Mouse (Mus musculus) bone marrow macrophage, adult 2 months (primary cell): ENCODE results near the gene Zeb2.

Source experiments
- CTCF ChIP-seq: IDR thresholded peaks from 2 replicates; pipeline ENCODE4 v1.5.1; 2012; ENCODE audit warnings: low read depth, mild to moderate bottlenecking, low read length, moderate library complexity
- POLR2A ChIP-seq: IDR thresholded peaks from 2 replicates; pipeline ENCODE4 v1.6.1; 2012; ENCODE audit warnings: mild to moderate bottlenecking, low read depth, low read length, borderline replicate concordance

DNA sequence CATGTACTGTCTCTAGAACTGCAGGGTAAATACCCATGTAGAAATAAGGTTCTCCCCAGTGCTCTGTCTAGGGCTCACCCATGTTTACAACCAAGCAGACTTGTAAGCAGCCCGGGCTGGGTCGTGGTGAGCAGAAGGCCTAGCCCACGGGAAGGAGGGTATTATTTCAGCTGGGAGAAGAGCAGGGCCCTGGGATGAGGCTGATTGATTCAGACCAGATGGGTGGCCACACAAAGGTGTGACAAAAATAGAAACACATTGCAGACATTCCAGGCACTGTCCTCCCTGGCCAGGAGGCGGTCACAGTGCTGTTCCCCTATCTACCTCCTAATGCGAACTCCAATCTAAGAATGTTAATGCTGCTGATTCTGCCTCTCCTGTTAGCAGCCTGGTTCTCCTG is 50.1 kb downstream of the Zeb2 start:
- TF ChIP-seq CTCF = no peak
- TF ChIP-seq POLR2A = no peak
